Mouse (Mus musculus) lung, adult 2 months (tissue): ENCODE data around the gene Cdkal1. TPM values are rescaled to one million over a fixed set of nuclear protein-coding genes. Genes with fewer than 3 reads are reported as not detected.

Source experiments
- DNase-seq: peaks from one replicate; pipeline ENCODE4 v3.0.0; 2022
- H3K4me1 ChIP-seq: fragments of 200-500 bp; 2 replicates; pipeline ENCODE4 v1.6.1; 2011; ENCODE audit warnings: low read length; ENCODE audit not compliant: control insufficient read depth, insufficient read depth
- H3K4me3 ChIP-seq: fragments of 200-500 bp; replicated peaks from 2 replicates; pipeline ENCODE3; 2011; ENCODE audit warnings: low read depth, mild to moderate bottlenecking, control low read depth, low read length; ENCODE audit errors: extremely low read depth
- CTCF ChIP-seq: fragments of 200-500 bp; IDR thresholded peaks from 2 replicates; pipeline ENCODE4 v1.5.1; 2011; ENCODE audit warnings: mild to moderate bottlenecking, low read length, control low read depth; ENCODE audit not compliant: insufficient read depth
- POLR2A ChIP-seq: fragments of 200-500 bp; IDR thresholded peaks from 2 replicates; pipeline ENCODE4 v1.6.1; 2011; ENCODE audit warnings: low read depth, mild to moderate bottlenecking, control low read depth, low read length, borderline replicate concordance; ENCODE audit errors: extremely low read depth
- WGBS: fragments of 180-500 bp; shearing (Covaris S2); methylation state at CpG from one replicate; pipeline ENCODE4 v1.1.7; 2018; 5-methylcytosine and 5-hydroxymethylcytosine counted together
- polyA plus RNA-seq: library from polyadenylated mRNA; depleted of rRNA; stranded (reverse); fragments of >200 nt; gene quantifications from 2 replicates; pipeline ENCODE4 v1.2.3, GENCODE M21; 2012

Gene Cdkal1
- polyA plus RNA-seq, 1 experiment: 2.6 TPM

DNA sequence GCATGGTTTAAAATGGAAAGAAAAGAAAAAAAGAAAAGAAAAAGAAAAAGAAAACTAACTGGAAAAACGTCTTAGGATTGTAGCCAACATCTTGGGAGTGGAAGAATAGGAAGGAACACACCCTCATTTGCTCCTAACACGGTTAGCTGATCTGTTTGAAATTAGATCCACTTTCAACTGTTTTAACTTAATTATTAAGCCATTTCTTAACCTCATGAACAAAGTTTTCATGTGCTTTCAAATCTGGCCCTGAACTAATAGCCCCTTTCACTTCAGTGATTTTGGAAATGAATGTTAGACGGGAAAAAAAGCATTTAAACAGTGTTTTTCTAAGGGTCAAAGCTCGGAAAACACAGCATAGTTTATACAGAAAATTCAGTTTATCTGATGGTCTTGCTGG, 505.5 kb downstream of the Cdkal1 start:
- TF ChIP-seq CTCF (no peak), POLR2A (no peak)
- DNase-seq: no peak
- no peaks in the 10 kb centered on the region for H3K4me1 ChIP-seq

DNA sequence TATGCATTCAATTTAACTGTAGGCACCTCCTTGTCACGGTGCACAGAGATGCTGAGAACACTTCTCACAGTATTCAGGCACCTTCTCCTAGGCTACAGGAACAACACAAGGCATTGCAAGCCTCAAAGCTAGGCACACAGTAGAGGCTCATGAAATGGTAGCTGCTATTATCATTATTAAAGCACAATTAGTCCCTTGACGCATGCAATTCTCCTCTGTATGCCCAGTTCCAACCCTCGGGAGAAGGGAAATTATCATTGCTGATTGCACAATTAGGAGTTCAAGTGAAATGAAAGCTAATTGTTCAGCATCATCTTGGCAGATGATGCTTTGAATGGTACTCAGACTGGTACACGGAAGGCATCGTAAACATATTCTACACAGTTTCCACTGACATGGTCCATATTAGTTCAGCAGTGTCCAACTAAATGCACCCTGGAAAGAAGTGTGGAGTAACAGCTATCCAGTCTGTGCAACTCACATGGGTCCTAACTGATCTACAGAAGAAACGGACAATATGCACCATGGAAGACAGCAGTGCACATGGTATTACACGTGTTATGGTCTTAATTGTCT, 506.0 kb downstream of the Cdkal1 start:
- DNase-seq: no peak
- TF ChIP-seq CTCF: no peak
- TF ChIP-seq POLR2A: no peak
- Histone ChIP-seq H3K4me3 (no peak overlapping the region), H3K4me1 (no peaks in the 10 kb centered on the region)
- WGBS: 90% methylated on average over 7 of the region's 7 CpGs

More for the DNA sequence above, 505.5 kb downstream of the Cdkal1 start:
- no peak overlapping the region for H3K4me3 ChIP-seq
- 69% methylated on average over 4 of the region's 4 CpGs for WGBS

DNA sequence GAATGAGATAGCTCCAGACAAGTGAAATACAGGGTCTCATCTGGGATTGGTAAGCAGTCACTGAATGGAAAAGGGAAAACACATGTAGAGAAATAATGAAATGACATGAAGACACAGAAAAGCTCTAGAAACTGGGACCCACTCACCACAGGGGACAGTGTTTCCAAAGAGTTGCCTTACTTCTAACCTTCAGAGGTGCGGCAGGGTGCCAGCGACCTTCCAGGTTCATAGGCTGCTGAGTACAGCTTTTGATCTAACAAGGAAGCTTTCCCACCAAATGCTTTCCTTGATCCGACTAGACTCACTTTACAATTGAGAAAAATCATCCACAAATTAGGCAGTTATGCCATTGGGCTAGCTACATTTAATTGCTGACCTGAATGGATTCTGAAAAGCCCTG, 507.1 kb downstream of the Cdkal1 start:
- Histone ChIP-seq H3K4me3 (no peak overlapping the region), H3K4me1 (no peaks in the 10 kb centered on the region)
- no peak for TF ChIP-seq CTCF
- no peak for TF ChIP-seq POLR2A
- DNase-seq: no peak
- whole genome bisulfite sequencing: 100% methylated on average over 3 of the region's 3 CpGs

DNA sequence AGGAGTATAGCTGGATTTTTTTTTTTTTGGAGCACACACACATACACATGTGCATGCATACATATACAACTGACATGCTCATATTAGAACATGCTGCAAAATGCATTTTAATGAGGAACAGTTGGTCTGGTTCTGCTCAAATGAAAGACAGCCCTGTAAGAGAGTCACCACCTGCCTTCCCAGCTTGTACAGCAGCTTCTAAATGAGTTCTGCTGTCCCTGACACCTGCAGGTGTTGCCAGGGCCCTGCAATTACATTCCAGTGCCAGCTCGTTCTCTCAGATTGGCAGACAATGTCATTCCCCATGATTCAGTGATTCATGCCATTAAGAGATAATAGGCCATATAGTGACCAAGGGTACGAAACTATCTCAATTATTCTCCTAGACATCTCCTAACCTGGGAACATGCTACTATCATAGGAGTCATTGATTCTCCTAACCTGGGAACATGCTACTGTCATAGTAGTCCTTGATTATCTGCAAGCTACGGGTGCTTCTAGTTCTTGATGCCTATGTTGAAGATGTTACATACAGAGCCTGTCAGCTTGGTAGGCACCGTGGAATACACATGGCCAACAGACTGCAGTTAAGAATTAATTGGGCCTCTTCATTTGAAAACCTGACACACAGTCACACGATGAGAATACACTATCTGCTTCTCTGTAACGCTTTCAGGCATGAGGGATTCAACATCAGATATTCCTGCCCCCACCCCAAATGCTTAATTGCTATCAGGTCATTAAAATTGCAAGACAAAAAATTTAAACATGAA, 522.6 kb downstream of the Cdkal1 start:
- DNase-seq: no peak
- WGBS: 93% methylated on average over 6 of the region's 6 CpGs
- TF ChIP-seq POLR2A (no peak), CTCF (no peak)
- H3K4me1 ChIP-seq: no peaks in the 10 kb centered on the region
- no peak overlapping the region for H3K4me3 ChIP-seq

DNA sequence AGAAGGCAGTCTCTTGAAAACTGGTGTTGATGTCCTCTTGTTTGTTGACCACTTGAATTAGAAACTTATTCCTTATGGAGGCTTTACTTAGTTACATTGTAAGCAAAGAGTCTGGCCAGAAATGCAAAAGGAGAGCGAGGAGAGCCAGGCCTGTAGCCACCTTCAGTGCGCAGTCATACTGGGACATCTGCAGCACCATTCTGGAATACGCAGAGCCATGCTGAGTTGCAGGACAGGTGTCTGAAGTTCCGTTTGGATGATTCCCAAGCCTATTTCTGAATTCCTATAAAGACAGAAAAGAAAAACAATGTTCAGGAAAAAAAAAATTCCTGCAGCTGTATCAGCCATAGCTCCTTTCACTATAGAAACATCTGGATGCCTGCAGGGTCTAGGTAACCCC, 529.5 kb downstream of the Cdkal1 start:
- Histone ChIP-seq H3K4me1 (no peaks in the 10 kb centered on the region), H3K4me3 (no peak overlapping the region)
- no peak for DNase-seq
- 92% methylated on average over 4 of the region's 4 CpGs for WGBS
- TF ChIP-seq POLR2A (no peak), CTCF (no peak)

DNA sequence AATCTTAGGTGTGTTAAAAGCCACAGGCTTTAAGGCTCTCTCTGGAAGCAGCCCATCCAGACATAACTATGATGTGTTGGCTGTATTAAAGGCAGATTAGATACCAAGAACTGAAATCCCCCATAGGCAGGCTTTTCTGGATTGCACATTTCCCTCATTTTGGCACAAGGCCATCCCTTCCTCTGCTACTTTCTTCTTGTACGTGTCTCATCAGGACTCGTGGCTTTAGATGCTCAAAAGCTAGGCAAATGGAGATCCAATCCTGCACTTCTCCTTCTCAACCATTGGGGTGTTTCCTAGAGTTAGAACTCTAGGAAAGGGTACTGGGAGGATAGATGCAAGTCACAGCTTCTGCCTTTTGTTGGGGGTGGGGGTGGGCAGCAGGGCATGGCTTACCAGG, 535.1 kb downstream of the Cdkal1 start:
- TF ChIP-seq CTCF: no peak
- TF ChIP-seq POLR2A: no peak
- no peak for DNase-seq
- 56% methylated on average over 2 of the region's 2 CpGs for WGBS
- Histone ChIP-seq H3K4me3 (no peak overlapping the region), H3K4me1 (no peaks in the 10 kb centered on the region)

DNA sequence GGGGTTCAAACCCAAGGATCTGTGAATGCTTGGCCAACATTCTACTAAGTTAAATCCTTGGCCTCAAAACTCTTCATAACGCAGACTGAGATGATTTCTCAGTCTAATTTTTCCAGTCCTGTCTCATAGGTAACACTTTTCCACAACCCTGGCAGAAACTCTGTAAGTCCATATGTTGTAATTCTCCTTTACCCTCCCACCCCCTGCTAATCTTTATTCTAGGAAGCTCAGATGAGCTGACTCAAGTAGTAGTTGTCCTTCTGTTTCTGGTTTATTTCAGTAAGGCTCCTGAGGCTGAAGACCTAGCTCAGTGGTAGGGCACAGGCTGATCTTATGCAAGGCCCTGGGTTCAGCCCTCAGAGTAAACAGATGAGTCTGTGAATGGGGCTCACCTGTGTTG, 537.8 kb downstream of the Cdkal1 start:
- WGBS: 95% methylated on average over 1 of the region's 1 CpGs
- TF ChIP-seq POLR2A (no peak), CTCF (no peak)
- Histone ChIP-seq H3K4me1 (no peaks in the 10 kb centered on the region), H3K4me3 (no peak overlapping the region)
- no peak for DNase-seq

DNA sequence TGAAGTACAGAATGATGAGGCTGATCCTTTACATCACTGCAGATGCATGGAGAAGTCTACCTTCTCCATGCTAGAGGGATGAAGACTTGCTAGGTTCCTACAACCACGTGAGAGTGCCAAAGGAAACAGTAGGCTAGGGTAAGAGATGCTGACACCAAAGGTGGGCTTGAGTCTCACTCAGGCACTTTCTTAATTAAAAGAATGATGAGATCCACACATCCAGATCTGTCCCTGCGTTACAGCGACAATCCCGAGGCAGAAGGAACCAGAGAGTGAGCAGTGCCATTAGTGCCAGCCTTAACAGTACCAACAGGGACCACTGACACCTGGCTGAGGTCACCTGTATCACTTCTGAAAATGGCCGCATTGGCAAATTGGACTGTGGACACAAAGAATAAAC, 539.2 kb downstream of the Cdkal1 start:
- DNase-seq: no peak
- Histone ChIP-seq H3K4me1 (no peaks in the 10 kb centered on the region), H3K4me3 (no peak overlapping the region)
- 91% methylated on average over 5 of the region's 5 CpGs for WGBS
- TF ChIP-seq CTCF (no peak), POLR2A (no peak)

DNA sequence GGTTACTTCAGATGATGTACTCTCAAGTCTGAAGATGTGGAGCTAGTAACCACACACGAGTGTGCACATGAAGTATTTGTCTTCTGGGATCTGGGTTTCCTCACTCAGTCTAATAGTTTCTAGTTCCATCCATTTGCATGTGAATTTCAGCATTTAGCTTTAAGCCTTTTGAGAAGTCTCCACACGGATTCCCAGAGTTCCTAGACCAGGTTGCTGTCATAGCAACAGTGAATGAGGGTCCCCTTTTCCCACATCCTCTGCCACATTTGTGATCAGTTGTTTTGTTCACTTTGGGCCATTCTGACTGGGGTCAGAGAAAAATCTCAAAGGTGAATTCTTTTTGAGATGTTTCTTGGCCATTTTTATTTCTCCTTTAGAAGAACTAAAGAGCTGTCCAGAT, 543.4 kb downstream of the Cdkal1 start:
- no peak for TF ChIP-seq POLR2A
- TF ChIP-seq CTCF: no peak
- Histone ChIP-seq H3K4me3 (no peak overlapping the region), H3K4me1 (no peaks in the 10 kb centered on the region)
- DNase-seq: no peak
- WGBS: 65% methylated on average over 2 of the region's 2 CpGs

DNA sequence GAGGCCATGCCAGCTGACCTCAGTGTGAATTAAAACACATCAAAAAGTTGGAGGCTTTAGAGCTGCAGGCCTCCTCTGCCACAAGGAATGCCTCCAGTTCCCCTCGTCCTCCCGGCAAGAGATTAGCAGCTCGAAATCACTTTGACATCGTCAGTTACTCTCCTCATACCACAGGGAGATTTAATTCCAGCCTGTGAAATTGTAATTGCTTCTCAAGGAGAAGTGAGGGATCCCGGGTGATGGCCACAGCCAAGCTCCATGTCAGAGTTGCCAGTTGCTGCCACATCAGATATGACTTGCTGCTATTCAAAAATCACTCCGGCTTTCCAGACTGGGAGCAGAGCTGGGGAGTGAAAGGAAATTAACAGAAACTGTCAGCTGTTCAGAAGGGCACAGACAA, 548.1 kb downstream of the Cdkal1 start:
- WGBS: 49% methylated on average over 6 of the region's 6 CpGs
- Histone ChIP-seq H3K4me3 (no peak overlapping the region), H3K4me1 (no peaks in the 10 kb centered on the region)
- TF ChIP-seq POLR2A: no peak
- TF ChIP-seq CTCF: no peak
- DNase-seq: no peak
